Mouse (Mus musculus) liver, embryonic 14 days (tissue): ENCODE results near the gene Med16. TPM values are rescaled to one million over a fixed set of nuclear protein-coding genes. Genes with fewer than 3 reads are reported as not detected.

ENCODE experiments used
- polyA plus RNA-seq: library from polyadenylated mRNA; depleted of rRNA; stranded (reverse); fragments of >200 nt; gene quantifications from 2 replicates; pipeline ENCODE4 v1.2.3, GENCODE M21; 2012; rRNA removed

Gene Med16
- polyA plus RNA-seq = 11.7 and 12.4 TPM in 2 replicates

GRCm38 (mm10) chr10:79908167-79909091, at the start of gene Med16:
TSS of gene Med16 (minus strand) at chr10:79908923.

GRCm38 (mm10) chr10:79926491-79927323, 18.0 kb upstream of the Med16 start, which contains the start of gene Arid3a:
TSS of gene Arid3a (plus strand) at chr10:79927043.

GRCm38 (mm10) chr10:79920958-79921535, 12.3 kb upstream of the Med16 start, which contains the start of gene R3hdm4:
TSS of gene R3hdm4 (minus strand) at chr10:79921208.

GRCm38 (mm10) chr10:79916808-79917531, 8.2 kb upstream of the Med16 start, which contains the start of gene Kiss1r:
TSS of gene Kiss1r (plus strand) at chr10:79916971.

GRCm38 (mm10) chr10:79910556-79910955, 1.8 kb upstream of the Med16 start, which contains the start of gene Gm26602:
TSS of gene Gm26602 (plus strand) at chr10:79910856.

GRCm38 (mm10) chr10:79890670-79891069, 18.1 kb downstream of the Med16 start, which contains the start of gene Cfd:
TSS of gene Cfd (plus strand) at chr10:79890853.

GRCm38 (mm10) chr10:79886054-79886453, 22.7 kb downstream of the Med16 start, which contains the start of gene Elane:
TSS of gene Elane (plus strand) at chr10:79886247.

GRCm38 (mm10) chr10:79874290-79874862, 34.3 kb downstream of the Med16 start, which contains the start of the genes Prtn3 and Plppr3:
TSS of gene Prtn3 (plus strand) at chr10:79874476.
TSS of gene Plppr3 (minus strand) at chr10:79874634.

GRCm38 (mm10) chr10:79853860-79854795, 54.6 kb downstream of the Med16 start, which contains the start of gene Ptbp1:
TSS of gene Ptbp1 (plus strand) at chr10:79854427.

Other genes with a start within 250 kb of the Med16 start
- 0.15 and 0.27 TPM in 2 replicates for gene Madcam1, start 244.4 kb downstream of the Med16 start, polyA plus RNA-seq
- gene Tpgs1, start 239.6 kb downstream of the Med16 start, polyA plus RNA-seq = 13.3 and 13.8 TPM in 2 replicates
- gene Cdc34, start 226.7 kb downstream of the Med16 start, polyA plus RNA-seq = 114 and 122 TPM in 2 replicates
- 0.07 and 0.23 TPM in 2 replicates for gene Gzmm, start 219.9 kb downstream of the Med16 start, polyA plus RNA-seq
- 516 and 611 TPM in 2 replicates for gene Bsg, start 204.4 kb downstream of the Med16 start, polyA plus RNA-seq
- 0.07 and 0.08 TPM in 2 replicates for gene Hcn2, start 192.3 kb downstream of the Med16 start, polyA plus RNA-seq
- 15.2 and 16.1 TPM in 2 replicates for gene Polrmt, start 162.3 kb downstream of the Med16 start, polyA plus RNA-seq
- not detected in 2 replicates for gene Fgf22, start 153.8 kb downstream of the Med16 start, polyA plus RNA-seq
- gene Rnf126, start 142.0 kb downstream of the Med16 start, polyA plus RNA-seq = 40.0 and 46.4 TPM in 2 replicates
- 0.50 and 0.51 TPM in 2 replicates for gene Fstl3, start 131.7 kb downstream of the Med16 start, polyA plus RNA-seq
- 1.9 and 3.0 TPM in 2 replicates for gene Prss57, start 118.0 kb downstream of the Med16 start, polyA plus RNA-seq
- 3.6 and 3.9 TPM in 2 replicates for gene Palm, start 115.4 kb downstream of the Med16 start, polyA plus RNA-seq
- gene Misp, start 87.9 kb downstream of the Med16 start, polyA plus RNA-seq = 0.16 TPM in 2 replicates
- gene Ptbp1, start 54.5 kb downstream of the Med16 start, polyA plus RNA-seq = 117 and 130 TPM in 2 replicates
- 119 and 171 TPM in 2 replicates for gene Prtn3, start 34.4 kb downstream of the Med16 start, polyA plus RNA-seq
- 6.2 and 6.7 TPM in 2 replicates for gene Plppr3, start 34.3 kb downstream of the Med16 start, polyA plus RNA-seq
- 36.8 and 63.1 TPM in 2 replicates for gene Elane, start 22.7 kb downstream of the Med16 start, polyA plus RNA-seq
- gene Cfd, start 18.1 kb downstream of the Med16 start, polyA plus RNA-seq = 0.03 TPM in 1 of 2 replicates, not detected in the other
- gene Gm26602, start 1.9 kb upstream of the Med16 start, polyA plus RNA-seq = not detected in 2 replicates
- gene Kiss1r, start 8.0 kb upstream of the Med16 start, polyA plus RNA-seq = 0.23 and 0.24 TPM in 2 replicates
- gene R3hdm4, start 12.3 kb upstream of the Med16 start, polyA plus RNA-seq = 28.2 and 33.7 TPM in 2 replicates
- 4.7 and 5.8 TPM in 2 replicates for gene Arid3a, start 18.1 kb upstream of the Med16 start, polyA plus RNA-seq
- gene Wdr18, start 51.2 kb upstream of the Med16 start, polyA plus RNA-seq = 22.7 and 23.6 TPM in 2 replicates
- 0.02 and 0.05 TPM in 2 replicates for gene Grin3b, start 61.8 kb upstream of the Med16 start, polyA plus RNA-seq
- 49.9 and 57.6 TPM in 2 replicates for gene Tmem259, start 75.4 kb upstream of the Med16 start, polyA plus RNA-seq
- gene Cnn2, start 79.7 kb upstream of the Med16 start, polyA plus RNA-seq = 13.6 and 16.7 TPM in 2 replicates
- 8.8 and 11.5 TPM in 2 replicates for gene Abca7, start 87.6 kb upstream of the Med16 start, polyA plus RNA-seq
- 17.5 and 19.8 TPM in 2 replicates for gene Arhgap45, start 107.7 kb upstream of the Med16 start, polyA plus RNA-seq
- 118 and 119 TPM in 2 replicates for gene Polr2e, start 130.9 kb upstream of the Med16 start, polyA plus RNA-seq
- gene Gpx4, start 138.2 kb upstream of the Med16 start, polyA plus RNA-seq = 378 and 411 TPM in 2 replicates
- 8.9 and 9.8 TPM in 2 replicates for gene Sbno2, start 196.6 kb upstream of the Med16 start, polyA plus RNA-seq
- 88.1 and 91.3 TPM in 2 replicates for gene Stk11, start 206.9 kb upstream of the Med16 start, polyA plus RNA-seq
- 174 and 199 TPM in 2 replicates for gene Atp5d, start 229.7 kb upstream of the Med16 start, polyA plus RNA-seq
- 1.4 and 1.8 TPM in 2 replicates for gene Cbarp, start 231.9 kb upstream of the Med16 start, polyA plus RNA-seq
- 8.2 and 9.9 TPM in 2 replicates for gene Midn, start 239.3 kb upstream of the Med16 start, polyA plus RNA-seq